Mouse (Mus musculus) intestine, embryonic 16.5 days (tissue): ENCODE data around the gene Msrb3. TPM values are rescaled to one million over a fixed set of nuclear protein-coding genes. Genes with fewer than 3 reads are reported as not detected.
A peak's percentile ranks its signal among the peaks of the same experiment; 100 is the strongest.

Source experiments
- ATAC-seq: fragments of 200-750 bp; cut with Nextera tagmentation; 2 replicates; pipeline ENCODE4 v1.8.0; 2017; ENCODE audit warnings: moderate TSS enrichment, moderate library complexity
- H3K27ac ChIP-seq: fragments of 300-500 bp; sonication (generic); 2 replicates; pipeline ENCODE4 v1.5.1; 2014; ENCODE audit warnings: mild to moderate bottlenecking, low read length
- H3K27me3 ChIP-seq: fragments of 300-500 bp; sonication (generic); replicated peaks from 2 replicates; pipeline ENCODE4 v1.6.1; 2014; ENCODE audit warnings: low read length, control low read depth, mixed read lengths; ENCODE audit not compliant: control insufficient read depth, insufficient read depth
- H3K36me3 ChIP-seq: fragments of 300-500 bp; sonication (generic); 2 replicates; pipeline ENCODE4 v1.6.1; 2014; ENCODE audit warnings: low read length, control low read depth; ENCODE audit not compliant: control insufficient read depth, insufficient read depth
- H3K4me1 ChIP-seq: fragments of 300-500 bp; sonication (generic); 2 replicates; pipeline ENCODE4 v1.6.1; 2014; ENCODE audit warnings: low read length, control low read depth, mixed read lengths; ENCODE audit not compliant: control insufficient read depth, insufficient read depth
- H3K4me2 ChIP-seq: fragments of 300-500 bp; sonication (generic); 2 replicates; pipeline ENCODE4 v1.6.1; 2014; ENCODE audit warnings: low read depth, low read length, control low read depth
- H3K4me3 ChIP-seq: fragments of 300-500 bp; sonication (generic); 2 replicates; pipeline ENCODE4 v1.5.1; 2014; ENCODE audit warnings: mild to moderate bottlenecking, low read length
- H3K9ac ChIP-seq: fragments of 300-500 bp; sonication (generic); 2 replicates; pipeline ENCODE4 v1.6.1; 2014; ENCODE audit warnings: low read depth, low read length
- H3K9me3 ChIP-seq: fragments of 300-500 bp; sonication (generic); 2 replicates; pipeline ENCODE4 v1.6.1; 2016; ENCODE audit warnings: low read length, control low read depth; ENCODE audit not compliant: control insufficient read depth
- WGBS: fragments of 180-500 bp; shearing (Covaris S2); extraction: QIAGEN DNeasy Blood & Tissue Kit; methylation state at CpG from one replicate; pipeline ENCODE4 v1.1.7; 2014; 5-methylcytosine and 5-hydroxymethylcytosine counted together
- polyA plus RNA-seq: library from polyadenylated mRNA; unstranded; fragments of >200 nt; fragmentation: Nextera tagmentation; extraction: Ambion mirVana; gene quantifications from 2 replicates; pipeline ENCODE4 v1.2.1, GENCODE M21; 2015

The Msrb3 gene
- polyA plus RNA-seq, 1 experiment from 2014 or later: 14.0 TPM

GRCm38 (mm10) chr10:120921501-120921900 is 22.6 kb upstream of the Msrb3 start:
- no peak overlapping the region for H3K27ac ChIP-seq
- no peak overlapping the region for H3K9ac ChIP-seq
- WGBS: 64% methylated on average over 2 of the region's 2 CpGs
- no peaks in the 10 kb centered on the region for H3K9me3 ChIP-seq
- no peaks in the 10 kb centered on the region for H3K27me3 ChIP-seq
- no peak overlapping the region for H3K4me3 ChIP-seq
- H3K4me2 ChIP-seq: no peak overlapping the region
- H3K4me1 ChIP-seq: no peaks in the 10 kb centered on the region
- no peaks in the 10 kb centered on the region for H3K36me3 ChIP-seq
- no peak for ATAC-seq

DNA sequence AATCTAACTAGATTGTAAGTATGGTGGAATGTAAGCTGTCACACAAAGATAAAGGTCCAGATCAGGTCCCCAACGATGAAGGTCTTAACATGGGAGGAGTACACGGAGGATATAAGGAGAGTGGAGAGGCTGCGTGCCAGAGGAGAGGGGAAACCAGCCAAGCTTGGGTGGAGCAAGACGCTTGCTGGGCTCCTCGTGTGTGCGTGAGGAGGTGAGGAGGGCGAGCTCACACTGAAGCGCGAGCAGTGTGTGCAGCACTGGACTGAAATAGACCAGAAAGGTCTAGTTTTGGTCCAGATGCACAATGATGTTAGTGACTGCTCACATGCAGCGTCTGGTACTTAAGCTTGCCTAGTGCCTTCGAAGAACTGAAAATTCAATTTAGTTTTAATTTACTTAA is 21.7 kb upstream of the Msrb3 start:
- no peak overlapping the region for H3K27ac ChIP-seq
- no peaks in the 10 kb centered on the region for H3K27me3 ChIP-seq
- H3K4me3 ChIP-seq: no peak overlapping the region
- H3K4me1 ChIP-seq: no peaks in the 10 kb centered on the region
- no peak for ATAC-seq
- H3K4me2 ChIP-seq: no peak overlapping the region
- whole genome bisulfite sequencing: 81% methylated on average over 11 of the region's 11 CpGs
- no peaks in the 10 kb centered on the region for H3K9me3 ChIP-seq
- H3K36me3 ChIP-seq: no peaks in the 10 kb centered on the region
- no peak overlapping the region for H3K9ac ChIP-seq

DNA sequence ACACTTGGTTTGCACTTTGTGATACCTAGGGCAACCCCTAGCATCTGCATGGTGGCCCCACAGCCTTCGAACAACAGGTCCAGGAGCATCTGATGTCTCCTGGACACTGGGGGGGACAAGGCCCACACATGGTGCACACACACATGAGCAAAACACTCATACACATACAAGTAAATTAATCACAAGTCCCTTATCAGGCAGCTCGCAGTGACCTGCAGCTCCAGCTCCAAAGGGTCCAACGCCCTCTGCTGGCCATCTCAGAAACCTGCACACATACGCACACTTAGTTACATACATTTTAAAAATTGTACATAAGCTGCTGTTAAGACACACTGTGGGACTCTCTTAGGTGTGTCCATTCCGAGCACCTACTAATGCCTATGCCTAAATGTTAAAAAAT is 17.3 kb upstream of the Msrb3 start:
- no peak overlapping the region for H3K4me3 ChIP-seq
- no peak for ATAC-seq
- WGBS: 87% methylated on average over 5 of the region's 5 CpGs

DNA sequence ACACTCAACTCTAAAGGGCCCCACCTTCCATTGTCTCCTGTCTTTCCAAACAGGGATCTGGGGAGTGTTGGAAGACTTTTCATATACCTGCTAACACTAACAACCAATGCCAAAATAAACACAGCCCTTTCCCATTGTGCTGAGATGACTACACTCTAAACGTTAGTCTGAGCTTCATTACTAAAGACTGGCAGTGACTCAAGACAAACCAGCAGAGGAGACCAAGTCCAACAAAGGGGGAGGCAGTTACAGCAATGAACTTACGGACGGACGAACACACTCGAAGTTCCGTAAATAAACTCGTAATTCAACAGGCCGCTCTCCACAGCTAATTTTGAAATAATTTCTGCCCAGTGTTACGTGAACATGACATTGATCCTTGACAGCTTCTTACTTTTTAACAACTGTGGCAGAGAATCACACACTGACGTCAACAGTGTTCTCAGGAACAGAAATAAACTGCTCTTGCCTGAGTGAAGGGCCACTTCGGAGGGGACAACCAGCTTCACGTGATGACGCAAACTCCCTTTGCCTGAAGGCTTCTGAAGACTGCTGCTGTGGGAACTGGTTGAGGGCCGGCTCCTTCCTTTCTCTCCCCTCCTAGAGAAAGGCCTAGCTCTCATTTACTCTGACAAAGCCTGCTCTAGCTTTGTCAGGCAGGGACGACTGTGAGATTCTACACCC is 16.2 kb upstream of the Msrb3 start:
- Histone ChIP-seq H3K9ac (no peak overlapping the region), H3K4me2 (no peak overlapping the region), H3K27me3 (no peaks in the 10 kb centered on the region), H3K4me3 (no peak overlapping the region), H3K36me3 (no peaks in the 10 kb centered on the region), H3K4me1 (no peaks in the 10 kb centered on the region), H3K9me3 (no peaks in the 10 kb centered on the region), H3K27ac (0 out of 2 replicates have a peak overlapping the region, but pooled peaks have one; percentile 1)
- 60% methylated on average over 15 of the region's 15 CpGs for WGBS
- ATAC-seq: no peak

More for the DNA sequence above, 17.3 kb upstream of the Msrb3 start:
- Histone ChIP-seq H3K9ac (no peak overlapping the region), H3K27me3 (no peaks in the 10 kb centered on the region), H3K27ac (no peak overlapping the region), H3K36me3 (no peaks in the 10 kb centered on the region), H3K4me2 (no peak overlapping the region), H3K9me3 (no peaks in the 10 kb centered on the region), H3K4me1 (no peaks in the 10 kb centered on the region)

- 76% methylated on average over 7 of the region's 7 CpGs for WGBS
- H3K27ac ChIP-seq: no peak overlapping the region
Observed at GRCm38 (mm10) chr10:120914286-120914685, 15.4 kb upstream of the Msrb3 start.

DNA sequence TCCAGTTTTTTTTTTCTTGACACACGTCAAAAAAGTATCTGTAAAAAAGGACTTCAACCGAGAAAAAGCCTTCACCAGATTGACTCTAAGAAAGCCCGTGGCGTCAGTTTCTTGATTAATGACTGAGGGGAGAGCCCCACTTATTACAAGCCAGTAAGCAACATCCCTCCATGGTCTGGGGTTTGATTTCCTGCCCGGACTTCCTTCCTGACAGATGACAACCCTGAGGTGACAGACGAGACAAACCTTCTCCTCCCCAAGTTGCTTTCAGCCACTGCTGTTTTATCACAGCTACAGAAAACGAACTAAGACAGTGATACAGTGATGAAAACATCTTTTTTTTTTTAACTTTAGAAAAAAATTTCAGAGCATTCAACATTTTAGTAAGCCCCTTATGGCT is 14.9 kb upstream of the Msrb3 start:
- Histone ChIP-seq H3K36me3 (no peaks in the 10 kb centered on the region), H3K4me2 (no peak overlapping the region), H3K9me3 (no peaks in the 10 kb centered on the region), H3K4me1 (no peaks in the 10 kb centered on the region), H3K27ac (no peak overlapping the region), H3K4me3 (no peak overlapping the region), H3K9ac (no peak overlapping the region), H3K27me3 (no peaks in the 10 kb centered on the region)
- no peak for ATAC-seq
- 67% methylated on average over 7 of the region's 7 CpGs for WGBS

More at GRCm38 (mm10) chr10:120914286-120914685, 15.4 kb upstream of the Msrb3 start:
- H3K9me3 ChIP-seq: no peaks in the 10 kb centered on the region
- no peaks in the 10 kb centered on the region for H3K36me3 ChIP-seq
- no peak overlapping the region for H3K4me2 ChIP-seq
- H3K4me3 ChIP-seq: no peak overlapping the region
- no peaks in the 10 kb centered on the region for H3K4me1 ChIP-seq
- ATAC-seq: no peak
- H3K27me3 ChIP-seq: no peaks in the 10 kb centered on the region
- no peak overlapping the region for H3K9ac ChIP-seq

DNA sequence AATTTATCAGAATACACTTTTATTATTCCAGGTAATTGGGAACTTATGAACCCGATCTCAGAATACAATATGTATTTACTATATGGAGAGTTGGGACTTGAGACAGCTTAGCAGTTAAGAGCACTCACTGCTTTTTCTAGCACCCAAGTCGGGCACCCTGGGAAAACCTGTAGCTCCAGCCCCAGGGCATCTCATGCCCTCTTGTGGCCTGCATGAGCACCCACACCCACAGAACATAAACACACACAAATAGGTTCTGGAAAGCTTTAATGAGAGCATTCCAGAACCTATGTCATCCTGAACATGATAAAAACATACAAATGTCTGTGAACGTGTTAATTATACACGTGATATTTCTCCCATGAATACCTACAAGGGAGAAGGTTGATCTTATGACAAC is 13.1 kb upstream of the Msrb3 start:
- ATAC-seq: no peak
- WGBS: 84% methylated on average over 4 of the region's 4 CpGs
- no peaks in the 10 kb centered on the region for H3K36me3 ChIP-seq
- H3K4me1 ChIP-seq: no peaks in the 10 kb centered on the region
- H3K27ac ChIP-seq: no peak overlapping the region
- no peaks in the 10 kb centered on the region for H3K27me3 ChIP-seq
- H3K4me2 ChIP-seq: no peak overlapping the region
- H3K9ac ChIP-seq: no peak overlapping the region
- H3K4me3 ChIP-seq: no peak overlapping the region
- no peaks in the 10 kb centered on the region for H3K9me3 ChIP-seq

DNA sequence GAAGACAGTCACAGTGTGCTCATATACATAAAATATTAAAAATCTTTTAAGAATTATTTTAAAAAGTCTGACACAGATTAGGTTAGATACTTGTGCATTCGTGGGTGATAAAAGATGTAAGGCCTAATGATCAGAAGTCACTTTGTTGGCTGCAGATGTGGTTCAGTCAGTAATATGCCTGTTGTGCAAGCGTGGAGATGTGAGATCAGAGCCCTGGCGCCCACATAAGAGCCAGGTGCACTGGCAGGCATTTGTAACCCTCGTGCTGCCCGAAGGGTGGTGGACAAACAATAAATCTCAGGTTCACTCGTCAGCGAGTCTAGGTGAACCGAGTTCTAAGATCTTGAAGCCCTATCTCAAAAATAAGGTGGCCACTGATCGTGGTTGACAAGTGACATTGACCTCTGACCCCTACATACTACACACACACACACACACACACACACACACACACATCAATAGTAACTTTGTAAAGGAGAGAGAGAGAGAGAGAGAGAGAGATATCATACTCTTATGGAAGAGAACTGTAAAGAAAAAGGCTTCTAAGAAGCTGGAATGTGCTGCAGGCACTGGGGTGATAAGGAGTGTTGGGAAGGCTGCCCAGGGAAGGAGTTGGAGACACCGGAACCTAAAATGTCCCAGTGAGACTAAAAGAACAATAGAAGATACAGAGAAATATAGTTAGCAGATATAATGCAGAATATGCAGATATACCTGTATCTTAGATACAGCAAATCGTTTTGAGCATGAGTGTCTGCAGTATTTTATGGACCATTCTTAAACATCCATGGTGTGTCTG is 10.1 kb upstream of the Msrb3 start:
- H3K27ac ChIP-seq: no peak overlapping the region
- no peaks in the 10 kb centered on the region for H3K27me3 ChIP-seq

GRCm38 (mm10) chr10:120904676-120905075 is 5.8 kb upstream of the Msrb3 start:
- H3K27ac ChIP-seq: no peak overlapping the region
- H3K4me2 ChIP-seq: no peak overlapping the region
- H3K27me3 ChIP-seq: no peaks in the 10 kb centered on the region
- ATAC-seq: no peak
- no peaks in the 10 kb centered on the region for H3K9me3 ChIP-seq
- H3K9ac ChIP-seq: no peak overlapping the region
- no peak overlapping the region for H3K4me3 ChIP-seq
- H3K36me3 ChIP-seq: no peaks in the 10 kb centered on the region
- WGBS: 89% methylated on average over 10 of the region's 10 CpGs
- 0 out of 2 replicates have a peak, but pooled peaks cover 3% of the 10 kb centered on the region for H3K4me1 ChIP-seq

More for the DNA sequence above, 10.1 kb upstream of the Msrb3 start:
- H3K4me1 ChIP-seq: no peaks in the 10 kb centered on the region
- ATAC-seq: no peak
- H3K4me3 ChIP-seq: no peak overlapping the region
- WGBS: 87% methylated on average over 11 of the region's 11 CpGs
- no peaks in the 10 kb centered on the region for H3K36me3 ChIP-seq
- H3K9me3 ChIP-seq: no peaks in the 10 kb centered on the region
- H3K4me2 ChIP-seq: no peak overlapping the region
- no peak overlapping the region for H3K9ac ChIP-seq
